Mouse (Mus musculus) liver, embryonic 16.5 days (tissue): ENCODE results near the gene Vhl. TPM values are rescaled to one million over a fixed set of nuclear protein-coding genes. Genes with fewer than 3 reads are reported as not detected.

Source experiments
- ATAC-seq: fragments of 200-750 bp; cut with Nextera tagmentation; 2 replicates; pipeline ENCODE4 v1.8.0; 2017; ENCODE audit warnings: low read depth, mild to moderate bottlenecking, moderate number of reproducible peaks, moderate library complexity
- H3K27ac ChIP-seq: fragments of 300-500 bp; sonication (generic); 2 replicates; pipeline ENCODE4 v1.5.1; 2014; ENCODE audit warnings: mild to moderate bottlenecking, low read length
- H3K27me3 ChIP-seq: fragments of 300-500 bp; sonication (generic); 2 replicates; pipeline ENCODE4 v1.6.1; 2014; ENCODE audit warnings: low read depth, low read length, mixed read lengths; ENCODE audit not compliant: control insufficient read depth, insufficient read depth
- H3K36me3 ChIP-seq: fragments of 300-500 bp; sonication (generic); 2 replicates; pipeline ENCODE4 v1.6.1; 2014; ENCODE audit warnings: mild to moderate bottlenecking; ENCODE audit not compliant: control insufficient read depth, insufficient read depth
- H3K4me1 ChIP-seq: fragments of 300-500 bp; sonication (generic); 2 replicates; pipeline ENCODE4 v1.6.1; 2014; ENCODE audit warnings: low read depth, low read length, mixed read lengths; ENCODE audit not compliant: control insufficient read depth
- H3K4me2 ChIP-seq: fragments of 300-500 bp; sonication (generic); 2 replicates; pipeline ENCODE4 v1.6.1; 2014; ENCODE audit warnings: low read depth, low read length, mixed read lengths
- H3K4me3 ChIP-seq: fragments of 300-500 bp; sonication (generic); 2 replicates; pipeline ENCODE4 v1.5.1; 2014; ENCODE audit warnings: low read depth, mild to moderate bottlenecking, low read length
- H3K9ac ChIP-seq: fragments of 300-500 bp; sonication (generic); 2 replicates; pipeline ENCODE4 v1.6.1; 2014; ENCODE audit warnings: low read depth, low read length
- H3K9me3 ChIP-seq: fragments of 300-500 bp; sonication (generic); replicated peaks from 2 replicates; pipeline ENCODE4 v1.6.1; 2016; ENCODE audit warnings: low read length; ENCODE audit not compliant: control insufficient read depth
- WGBS: fragments of 180-500 bp; shearing (Covaris S2); extraction: QIAGEN DNeasy Blood & Tissue Kit; methylation state at CpG from one replicate; pipeline ENCODE4 v1.1.7; 2014; ENCODE audit not compliant: insufficient replicate concordance; 5-methylcytosine and 5-hydroxymethylcytosine counted together
- polyA plus RNA-seq: library from polyadenylated mRNA; unstranded; fragments of >200 nt; fragmentation: Nextera tagmentation; extraction: Ambion mirVana; gene quantifications from 2 replicates; pipeline ENCODE4 v1.2.1, GENCODE M21; 2015

The Vhl gene
- polyA plus RNA-seq, 1 experiment from 2014 or later: 9.1 TPM

- no peak overlapping the region for H3K9ac ChIP-seq
- WGBS: 27% methylated on average over 8 of the region's 8 CpGs
- H3K36me3 ChIP-seq: no peaks in the 10 kb centered on the region
- no peaks in the 10 kb centered on the region for H3K27me3 ChIP-seq
- H3K4me3 ChIP-seq: no peak overlapping the region
- peaks cover 28% of the 10 kb centered on the region for H3K4me1 ChIP-seq
- H3K27ac ChIP-seq: no peak overlapping the region
- ATAC-seq: no peak
- no peaks in the 10 kb centered on the region for H3K9me3 ChIP-seq
- H3K4me2 ChIP-seq: no peak overlapping the region
Measured at GRCm38 (mm10) chr6:113654102-113654501, 30.3 kb downstream of the Vhl start.

GRCm38 (mm10) chr6:113654753-113655397 lies 31.1 kb downstream of the Vhl start:
- no peak for ATAC-seq
- Histone ChIP-seq H3K4me3 (no peak overlapping the region), H3K27ac (no peak overlapping the region), H3K27me3 (no peaks in the 10 kb centered on the region), H3K4me2 (no peak overlapping the region), H3K9me3 (no peaks in the 10 kb centered on the region), H3K9ac (no peak overlapping the region), H3K36me3 (no peaks in the 10 kb centered on the region), H3K4me1 (peaks cover 27% of the 10 kb centered on the region)
- 63% methylated on average over 16 of the region's 16 CpGs for WGBS

DNA sequence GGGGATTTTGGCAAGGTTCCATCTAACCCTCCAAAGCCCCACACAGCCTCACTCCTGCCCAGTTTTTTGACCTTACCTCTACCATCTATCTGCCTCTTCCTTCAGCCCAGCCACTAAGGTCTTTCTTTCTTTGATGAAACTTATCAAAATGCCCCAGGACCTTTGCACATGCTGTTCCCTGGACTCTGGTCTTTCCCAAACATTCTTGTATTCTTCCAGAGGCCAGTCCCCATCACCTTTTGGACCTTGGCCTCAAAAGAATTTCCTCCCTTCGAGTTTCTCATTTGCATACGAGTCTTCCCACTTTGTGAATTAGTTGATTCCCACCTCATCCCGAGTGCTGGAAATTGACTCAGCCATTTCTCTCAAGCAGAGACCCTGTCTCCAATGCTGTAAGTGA lies 31.7 kb downstream of the Vhl start:
- Histone ChIP-seq H3K9me3 (no peaks in the 10 kb centered on the region), H3K4me3 (no peak overlapping the region), H3K27ac (no peak overlapping the region), H3K36me3 (no peaks in the 10 kb centered on the region), H3K9ac (no peak overlapping the region), H3K4me1 (peaks cover 30% of the 10 kb centered on the region), H3K27me3 (no peaks in the 10 kb centered on the region), H3K4me2 (no peak overlapping the region)
- ATAC-seq: no peak
- WGBS: 76% methylated on average over 3 of the region's 3 CpGs

DNA sequence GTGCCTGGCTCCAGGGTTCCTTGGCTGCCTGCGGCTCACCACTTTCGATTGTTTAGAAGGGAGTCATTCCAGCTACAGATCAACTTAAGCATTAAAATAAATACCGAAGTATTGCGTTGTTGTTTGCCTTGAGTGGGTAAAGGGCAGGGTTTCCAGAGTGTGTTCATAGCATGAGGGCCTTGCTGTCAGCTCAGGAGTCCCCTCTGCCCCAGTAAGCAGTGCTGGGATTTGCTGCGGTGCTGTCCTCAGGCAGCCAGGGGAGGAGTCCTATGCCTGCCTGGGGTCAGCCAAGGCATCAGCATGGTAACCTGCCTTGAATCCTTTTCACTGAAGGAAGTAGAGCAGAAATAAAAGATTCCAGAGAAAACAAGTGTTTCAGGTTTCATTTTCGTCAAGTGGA lies 33.1 kb downstream of the Vhl start:
- Histone ChIP-seq H3K27ac (peak overlapping the region; percentile 22; the same call in 1 of the 2 replicates), H3K9me3 (no peaks in the 10 kb centered on the region)
- peak; percentile 80 for ATAC-seq

GRCm38 (mm10) chr6:113658226-113658625 lies 34.5 kb downstream of the Vhl start:
- H3K27me3 ChIP-seq: no peaks in the 10 kb centered on the region
- peaks cover 4% of the 10 kb centered on the region; the same call in 1 of the 2 replicates for H3K9me3 ChIP-seq
- no peak overlapping the region for H3K27ac ChIP-seq
- H3K4me3 ChIP-seq: no peak overlapping the region
- WGBS: 35% methylated on average over 3 of the region's 3 CpGs
- H3K4me2 ChIP-seq: no peak overlapping the region
- H3K9ac ChIP-seq: no peak overlapping the region
- ATAC-seq: no peak
- peaks cover 37% of the 10 kb centered on the region for H3K4me1 ChIP-seq
- 0 out of 2 replicates have a peak, but pooled peaks cover 4% of the 10 kb centered on the region for H3K36me3 ChIP-seq

More for the DNA sequence above, 33.1 kb downstream of the Vhl start:
- H3K27me3 ChIP-seq: no peaks in the 10 kb centered on the region
- H3K4me1 ChIP-seq: peaks cover 37% of the 10 kb centered on the region
- H3K4me3 ChIP-seq: no peak overlapping the region
- H3K4me2 ChIP-seq: no peak overlapping the region
- H3K9ac ChIP-seq: no peak overlapping the region
- WGBS: 69% methylated on average over 6 of the region's 6 CpGs
- no peaks in the 10 kb centered on the region for H3K36me3 ChIP-seq

GRCm38 (mm10) chr6:113659648-113660491 lies 36.1 kb downstream of the Vhl start:
- H3K4me3 ChIP-seq: no peak overlapping the region
- peaks cover 32% of the 10 kb centered on the region for H3K4me1 ChIP-seq
- peaks cover 4% of the 10 kb centered on the region; the same call in 1 of the 2 replicates for H3K9me3 ChIP-seq
- no peak overlapping the region for H3K9ac ChIP-seq
- no peak overlapping the region for H3K4me2 ChIP-seq
- WGBS: 45% methylated on average over 8 of the region's 8 CpGs
- H3K27me3 ChIP-seq: no peaks in the 10 kb centered on the region
- peak overlapping the region; percentile 54; the same call in 1 of the 2 replicates for H3K27ac ChIP-seq
- 0 out of 2 replicates have a peak, but pooled peaks cover 4% of the 10 kb centered on the region for H3K36me3 ChIP-seq
- no peak for ATAC-seq

- Histone ChIP-seq H3K9ac (no peak overlapping the region; the same call in 1 of the 2 replicates), H3K9me3 (peaks cover 4% of the 10 kb centered on the region; the same call in 1 of the 2 replicates), H3K27ac (peak overlapping the region; percentile 54; the same call in 1 of the 2 replicates), H3K36me3 (0 out of 2 replicates have a peak, but pooled peaks cover 4% of the 10 kb centered on the region), H3K4me2 (no peak overlapping the region), H3K27me3 (no peaks in the 10 kb centered on the region), H3K4me1 (peaks cover 32% of the 10 kb centered on the region), H3K4me3 (no peak overlapping the region)
- ATAC-seq: no peak
- WGBS: 54% methylated on average over 14 of the region's 14 CpGs
Measured at GRCm38 (mm10) chr6:113660492-113661352, 37.0 kb downstream of the Vhl start.

DNA sequence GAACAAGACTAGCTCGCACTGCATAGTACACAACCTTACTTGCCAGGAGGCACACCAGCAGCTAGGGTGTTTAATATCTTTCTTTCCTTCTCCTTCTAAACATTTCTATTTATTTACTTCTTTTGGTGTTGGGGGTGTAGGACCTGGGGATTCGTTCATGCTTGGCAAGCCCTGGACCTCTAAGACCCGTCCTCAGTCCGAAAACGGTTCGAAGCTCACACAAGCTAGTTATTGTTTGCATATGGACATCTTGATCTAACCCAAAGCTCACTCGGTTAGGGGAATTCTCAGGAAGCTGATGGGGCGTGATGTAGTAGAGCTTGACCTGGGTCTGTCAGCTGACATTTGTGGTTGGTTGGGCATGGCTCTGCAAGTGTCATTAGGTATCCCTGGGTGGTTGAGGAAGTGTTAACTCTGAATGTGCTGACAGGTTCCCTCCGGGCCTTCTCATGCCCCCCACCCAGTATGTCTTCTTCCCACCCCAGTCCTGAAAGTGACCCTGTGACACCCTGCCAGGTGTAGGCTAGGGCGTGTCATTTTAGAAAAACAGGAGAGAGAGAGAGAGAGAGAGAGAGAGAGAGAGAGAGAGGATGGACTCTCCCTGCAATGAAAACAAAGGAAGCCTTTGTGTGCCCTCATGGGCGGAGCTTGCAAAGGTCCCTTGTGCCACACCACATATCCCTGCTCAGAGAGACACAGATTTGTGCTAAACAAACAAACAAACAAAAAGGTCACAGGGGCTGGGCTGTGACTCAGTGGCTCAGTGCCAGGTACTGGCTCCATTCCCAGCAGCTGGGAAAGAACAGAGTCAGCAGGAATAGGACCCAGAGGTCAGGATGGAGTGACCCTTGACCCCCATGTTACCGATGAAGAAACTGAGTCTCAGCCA lies 37.8 kb downstream of the Vhl start:
- Histone ChIP-seq H3K27me3 (no peaks in the 10 kb centered on the region), H3K4me1 (peaks cover 32% of the 10 kb centered on the region), H3K9ac (no peak overlapping the region), H3K27ac (peak overlapping the region; percentile 30; the same call in 1 of the 2 replicates), H3K4me2 (no peak overlapping the region), H3K36me3 (0 out of 2 replicates have a peak, but pooled peaks cover 4% of the 10 kb centered on the region), H3K4me3 (no peak overlapping the region), H3K9me3 (peaks cover 4% of the 10 kb centered on the region; the same call in 1 of the 2 replicates)
- ATAC-seq: peak; percentile 56
- WGBS: 47% methylated on average over 12 of the region's 12 CpGs
